Mouse (Mus musculus) gastrocnemius, adult 2 months (tissue): ENCODE results near the gene Plekhm3. TPM values are rescaled to one million over a fixed set of nuclear protein-coding genes. Genes with fewer than 3 reads are reported as not detected.

Source experiments
- DNase-seq: peaks from one replicate; pipeline ENCODE4 v3.0.0; 2022
- H3K27ac ChIP-seq: fragments of 200-600 bp; 2 replicates; pipeline ENCODE4 v1.8.1; 2022; ENCODE audit warnings: mild to moderate bottlenecking
- H3K4me3 ChIP-seq: fragments of 200-600 bp; 2 replicates; pipeline ENCODE4 v1.8.1; 2022; ENCODE audit warnings: mild to moderate bottlenecking, moderate library complexity
- CTCF ChIP-seq: fragments of 200-600 bp; IDR thresholded peaks from 2 replicates; pipeline ENCODE4 v1.8.1; 2022; ENCODE audit warnings: antibody characterized with exemption, mild to moderate bottlenecking, moderate library complexity
- intact Hi-C: fragments of 180-260 bp; cut with DNase I; formaldehyde crosslinking; loops from one replicate; pipeline ENCODE4 v1.15.1; 2025
- total RNA-seq, 2 experiments: library from RNA; stranded (reverse); gene quantifications; 2 replicates each; pipeline ENCODE4 v1.2.3; 2021

Gene Plekhm3
- total RNA-seq, 2 experiments from 2014 or later, result 6.6 to 7.9 TPM

DNA sequence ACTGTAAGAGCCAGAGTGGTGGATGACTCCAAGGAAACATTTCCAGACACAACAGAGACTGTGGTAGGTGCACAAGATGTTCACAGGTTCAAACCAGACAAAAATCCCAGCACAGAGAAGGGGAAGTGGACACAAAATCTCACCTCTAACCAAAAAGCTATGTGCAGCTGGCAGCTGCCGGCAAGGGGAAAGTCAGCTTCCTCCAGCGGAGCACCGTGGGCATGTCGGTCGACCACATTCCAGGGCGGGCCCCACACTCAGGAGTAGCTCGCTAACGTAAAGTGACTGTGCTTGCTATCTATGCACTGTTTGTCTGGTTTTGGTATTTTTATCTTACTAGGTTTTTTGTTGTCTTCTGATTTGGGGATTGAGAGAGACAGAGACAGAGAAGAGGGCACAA is 7.2 kb downstream of the Plekhm3 start:
- no peak overlapping the region for H3K4me3 ChIP-seq
- intact Hi-C loops, result no loop called here
- no peak overlapping the region for H3K27ac ChIP-seq
- TF ChIP-seq CTCF, result no peak
- no peak for DNase-seq

DNA sequence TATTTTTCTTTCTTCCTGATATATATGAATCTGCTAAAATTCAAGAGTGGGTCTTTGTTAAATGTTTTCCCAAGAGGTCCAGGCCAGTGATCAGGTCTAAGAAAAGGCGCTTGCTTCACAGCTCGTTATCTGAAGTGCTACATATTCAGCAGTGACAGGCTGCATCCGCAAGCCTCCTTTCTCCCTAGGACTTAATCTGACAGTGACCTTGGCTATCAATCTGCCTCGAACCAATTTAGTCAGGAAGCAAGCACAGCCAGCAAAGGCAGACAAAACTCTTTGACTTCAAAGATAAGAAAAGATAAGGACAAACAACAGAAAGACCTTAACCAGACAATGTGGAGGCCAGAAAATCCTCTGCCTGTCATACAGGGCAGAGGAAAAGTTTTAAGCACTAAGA is 10.5 kb downstream of the Plekhm3 start:
- no peak overlapping the region for H3K4me3 ChIP-seq
- intact Hi-C loops, result no loop called here
- no peak overlapping the region for H3K27ac ChIP-seq
- no peak for DNase-seq
- TF ChIP-seq CTCF, result no peak

- intact Hi-C loops, result no loop called here
- TF ChIP-seq CTCF, result no peak
These were observed 11.3 kb downstream of the Plekhm3 start for GRCm38 (mm10) chr1:64945214-64945785.

GRCm38 (mm10) chr1:64944746-64945145 is 11.9 kb downstream of the Plekhm3 start:
- intact Hi-C loops, result no loop called here
- H3K4me3 ChIP-seq, result no peak overlapping the region
- H3K27ac ChIP-seq, result no peak overlapping the region
- DNase-seq, result no peak
- no peak for TF ChIP-seq CTCF

More at GRCm38 (mm10) chr1:64945214-64945785, 11.3 kb downstream of the Plekhm3 start:
- Histone ChIP-seq H3K4me3 (no peak overlapping the region), H3K27ac (no peak overlapping the region)
- DNase-seq, result no peak

DNA sequence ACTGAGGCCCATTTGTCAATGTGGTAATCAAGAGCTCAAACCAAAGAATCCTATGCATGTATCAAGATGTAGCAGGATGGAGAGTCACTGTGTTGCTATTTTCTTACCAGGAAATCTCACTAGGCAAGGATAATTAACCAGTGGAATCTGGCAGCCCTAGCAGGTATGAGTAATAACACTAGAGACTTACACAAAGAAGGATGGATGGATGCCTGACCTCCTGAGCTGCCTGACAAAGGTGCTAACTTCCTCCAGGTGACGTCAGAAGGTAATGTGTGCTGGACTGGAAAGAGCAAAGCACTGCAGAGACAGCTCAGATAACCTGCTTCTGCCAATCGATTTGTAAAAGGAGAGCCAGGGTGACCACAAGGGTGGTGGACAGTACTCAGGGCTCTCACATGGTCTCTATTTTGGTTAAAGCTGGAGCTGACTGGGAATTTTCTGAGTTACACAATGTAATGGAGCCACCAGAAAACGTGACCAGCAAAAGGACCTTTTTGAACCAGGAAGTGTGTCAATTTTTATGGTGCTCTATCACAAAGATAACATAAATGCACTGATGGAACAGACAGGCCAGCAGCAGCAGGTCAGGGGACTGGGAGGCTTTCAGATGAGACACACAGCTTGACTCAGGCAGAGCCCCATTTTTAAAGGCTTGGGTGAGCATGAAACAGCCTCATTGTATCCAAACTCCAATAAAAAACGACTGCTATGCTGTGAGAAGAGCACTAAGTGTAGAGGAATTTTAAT is 14.4 kb downstream of the Plekhm3 start:
- no peak for TF ChIP-seq CTCF
- DNase-seq, result no peak
- Histone ChIP-seq H3K27ac (no peak overlapping the region), H3K4me3 (no peak overlapping the region)
- intact Hi-C loops, result no loop called here

DNA sequence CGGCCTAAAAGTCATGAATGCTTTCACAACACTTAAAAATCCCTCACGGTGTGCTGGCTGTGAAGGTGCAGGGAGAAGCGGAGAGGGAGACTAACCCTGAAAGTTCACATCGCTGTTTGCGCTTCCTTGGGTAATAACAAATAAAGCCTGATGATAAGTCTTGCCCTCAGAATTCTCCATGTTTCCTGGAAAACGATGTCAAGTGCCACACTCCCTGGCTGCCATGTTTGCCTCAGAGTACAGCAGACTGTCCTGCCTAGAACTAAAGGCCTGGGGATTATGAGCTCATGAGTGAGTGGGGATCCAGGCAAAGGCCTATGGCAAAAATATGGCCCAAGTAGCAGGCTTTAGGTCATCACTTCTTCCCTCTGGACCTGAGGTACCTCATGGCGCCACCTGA is 17.7 kb downstream of the Plekhm3 start:
- TF ChIP-seq CTCF, result no peak
- intact Hi-C loops, result no loop called here
- Histone ChIP-seq H3K27ac (no peak overlapping the region), H3K4me3 (no peak overlapping the region)
- DNase-seq, result no peak

DNA sequence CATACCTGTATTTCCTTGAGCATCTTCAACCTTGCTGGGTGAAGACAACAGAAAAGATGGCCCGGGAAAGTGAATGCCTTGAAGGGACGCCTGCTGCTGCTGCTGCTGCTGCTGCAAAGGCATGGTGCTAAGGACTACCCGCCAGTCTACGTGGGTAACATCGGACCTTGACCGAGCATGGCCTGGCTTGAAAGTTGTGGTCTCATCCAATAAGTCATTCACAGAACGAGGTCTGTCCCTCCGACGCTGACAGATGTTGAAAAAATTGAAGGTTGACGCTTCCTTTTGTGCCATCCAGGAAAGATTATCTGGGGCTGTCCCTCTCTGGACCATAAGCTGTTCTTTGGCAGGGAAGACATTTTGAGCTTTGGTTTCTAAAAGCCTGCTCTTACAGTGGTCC is 18.9 kb downstream of the Plekhm3 start:
- TF ChIP-seq CTCF, result no peak

GRCm38 (mm10) chr1:64932921-64933320 is 23.7 kb downstream of the Plekhm3 start:
- TF ChIP-seq CTCF, result no peak
- Histone ChIP-seq H3K4me3 (no peak overlapping the region), H3K27ac (peak overlapping the region; percentile 20; the same call in 1 of the 2 replicates)
- DNase-seq, result no peak
- intact Hi-C loops, result no loop called here

More for the DNA sequence above, 18.9 kb downstream of the Plekhm3 start:
- intact Hi-C loops, result no loop called here
- Histone ChIP-seq H3K27ac (no peak overlapping the region), H3K4me3 (no peak overlapping the region)
- DNase-seq, result no peak

- TF ChIP-seq CTCF, result no peak
- no peak overlapping the region for H3K27ac ChIP-seq
These were observed 26.5 kb downstream of the Plekhm3 start for GRCm38 (mm10) chr1:64930124-64930523.

DNA sequence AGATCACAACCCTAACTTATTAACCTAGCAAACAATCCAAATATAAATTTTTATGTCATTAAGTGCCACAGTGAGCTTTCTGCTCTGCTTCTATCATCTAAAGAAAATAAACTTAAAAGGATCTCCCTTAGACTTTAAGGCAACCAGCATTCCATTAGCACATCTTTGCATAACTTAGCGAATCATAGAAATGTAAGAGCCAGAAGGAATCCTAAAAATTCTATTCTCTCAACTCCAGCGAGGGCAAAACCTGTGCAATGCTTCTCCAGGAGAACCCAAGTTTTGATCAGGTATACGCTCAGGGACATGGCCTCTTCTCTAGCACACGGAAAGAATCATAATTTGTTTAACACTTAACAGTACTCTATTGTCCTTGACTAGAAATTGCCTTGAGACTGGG is 27.0 kb downstream of the Plekhm3 start:
- DNase-seq, result no peak
- no peak for TF ChIP-seq CTCF
- Histone ChIP-seq H3K27ac (no peak overlapping the region), H3K4me3 (no peak overlapping the region)
- intact Hi-C loops, result loop anchor here (10.0 kb wide), 1 partner anchor 315 kb away; the partner anchor contains the start of gene Mettl21a

More at GRCm38 (mm10) chr1:64930124-64930523, 26.5 kb downstream of the Plekhm3 start:
- no peak for DNase-seq
- intact Hi-C loops, result no loop called here
- H3K4me3 ChIP-seq, result no peak overlapping the region

- H3K27ac ChIP-seq, result no peak overlapping the region
- TF ChIP-seq CTCF, result no peak
- DNase-seq, result peak; percentile 48
- intact Hi-C loops, result loop anchor here (10.0 kb wide), 1 partner anchor 314 kb away; the partner anchor contains the start of gene Mettl21a
- no peak overlapping the region for H3K4me3 ChIP-seq
These were observed 28.1 kb downstream of the Plekhm3 start for GRCm38 (mm10) chr1:64928542-64928941.

GRCm38 (mm10) chr1:64927437-64928274 is 29.0 kb downstream of the Plekhm3 start:
- Histone ChIP-seq H3K27ac (0 out of 2 replicates have a peak overlapping the region, but pooled peaks have one; percentile 6), H3K4me3 (peak overlapping the region; percentile 15; the same call in 1 of the 2 replicates)
- TF ChIP-seq CTCF, result no peak
- DNase-seq, result no peak
- intact Hi-C loops, result loop anchor here (10.0 kb wide), 1 partner anchor 313 kb away; the partner anchor contains the start of gene Mettl21a
